Mouse (Mus musculus): ENCODE measurements at regions not wholly inside any gene's neighbourhood (a gene's known extent, or its start where the extent isn't known, plus 50 kb on each side); places are given as distances from the start of the nearest gene placed in this dataset.

GRCm38 (mm10) chr3:149820670-149821069 is 830.3 kb upstream of the Adgrl2 start:
- TF ChIP-seq POU5F1 (IDR thresholded peaks at IDR 0.05; ENCODE audit: borderline replicate concordance, low read length) = no peak
- TF ChIP-seq CTCF (conservative IDR thresholded peaks at IDR 0.05; ENCODE audit: low read length) = no peak
- TF ChIP-seq NANOG (IDR thresholded peaks at IDR 0.05; ENCODE audit: borderline replicate concordance, low read length) = no peak
